Mouse (Mus musculus): ENCODE data around the gene Mdh2.

Gene Mdh2

GRCm38 (mm10) chr5:135835981-135836380, 57.7 kb downstream of the Mdh2 start:
- peak in 1 of 2 experiments; percentile 39 for DNase-seq
